Mouse (Mus musculus) hindbrain, embryonic 11.5 days (tissue): ENCODE data around the gene Il16. TPM values are rescaled to one million over a fixed set of nuclear protein-coding genes. Genes with fewer than 3 reads are reported as not detected.

Experiments used
- ATAC-seq: fragments of 200-750 bp; cut with Nextera tagmentation; 2 replicates; pipeline ENCODE4 v1.8.0; 2017; ENCODE audit warnings: mild to moderate bottlenecking, moderate TSS enrichment, moderate library complexity; ENCODE audit not compliant: low FRiP score
- DNase-seq: peaks from one replicate; pipeline ENCODE4 v3.0.0-alpha.2; 2015; ENCODE audit warnings: low spot score
- H3K27ac ChIP-seq: fragments of 300-500 bp; sonication (generic); 2 replicates; pipeline ENCODE4 v1.5.1; 2014; ENCODE audit warnings: mild to moderate bottlenecking, low read depth, low read length
- H3K27me3 ChIP-seq: fragments of 300-500 bp; sonication (generic); 2 replicates; pipeline ENCODE4 v1.6.1; 2014; ENCODE audit warnings: mild to moderate bottlenecking, low read length, moderate library complexity, mixed read lengths; ENCODE audit not compliant: control insufficient read depth, insufficient read depth
- H3K36me3 ChIP-seq: fragments of 300-500 bp; sonication (generic); 2 replicates; pipeline ENCODE4 v1.6.1; 2014; ENCODE audit warnings: mild to moderate bottlenecking, low read length, moderate library complexity, mixed read lengths; ENCODE audit not compliant: control insufficient read depth, insufficient read depth
- H3K4me1 ChIP-seq: fragments of 300-500 bp; sonication (generic); replicated peaks from 2 replicates; pipeline ENCODE4 v1.6.1; 2014; ENCODE audit warnings: low read length, mixed read lengths; ENCODE audit not compliant: control insufficient read depth, insufficient read depth
- H3K4me2 ChIP-seq: fragments of 300-500 bp; sonication (generic); replicated peaks from 2 replicates; pipeline ENCODE4 v1.6.1; 2014; ENCODE audit warnings: mild to moderate bottlenecking, low read depth, low read length
- H3K4me3 ChIP-seq: fragments of 300-500 bp; sonication (generic); 2 replicates; pipeline ENCODE4 v1.5.1; 2014; ENCODE audit warnings: low read depth, low read length
- H3K9ac ChIP-seq: fragments of 300-500 bp; sonication (generic); 2 replicates; pipeline ENCODE4 v1.6.1; 2014; ENCODE audit warnings: low read depth, low read length
- H3K9me3 ChIP-seq: fragments of 300-500 bp; sonication (generic); 2 replicates; pipeline ENCODE4 v1.6.1; 2016; ENCODE audit warnings: low read length; ENCODE audit not compliant: control insufficient read depth
- WGBS: fragments of 180-500 bp; shearing (Covaris S2); extraction: QIAGEN DNeasy Blood & Tissue Kit; methylation state at CpG from one replicate; pipeline ENCODE4 v1.1.7; 2014; 5-methylcytosine and 5-hydroxymethylcytosine counted together
- polyA plus RNA-seq: library from polyadenylated mRNA; unstranded; fragments of >200 nt; fragmentation: Nextera tagmentation; extraction: Ambion mirVana; gene quantifications from 2 replicates; pipeline ENCODE4 v1.2.1, GENCODE M21; 2014

Il16 gene
- polyA plus RNA-seq, 1 experiment from 2014 or later: 1.5 TPM

GRCm38 (mm10) chr7:83599913-83600286, 145.6 kb downstream of the Il16 start:
- WGBS: 61% methylated on average over 8 of the region's 8 CpGs
- no peaks in the 10 kb centered on the region for H3K9me3 ChIP-seq
- no peak overlapping the region for H3K9ac ChIP-seq
- no peak overlapping the region for H3K4me2 ChIP-seq
- no peak overlapping the region for H3K27ac ChIP-seq
- DNase-seq (peak; percentile 70), ATAC-seq (peak; percentile 33; the same call in 1 of the 2 replicates)
- H3K27me3 ChIP-seq: no peaks in the 10 kb centered on the region
- H3K4me1 ChIP-seq: no peaks in the 10 kb centered on the region
- no peak overlapping the region for H3K4me3 ChIP-seq
- H3K36me3 ChIP-seq: no peaks in the 10 kb centered on the region

DNA sequence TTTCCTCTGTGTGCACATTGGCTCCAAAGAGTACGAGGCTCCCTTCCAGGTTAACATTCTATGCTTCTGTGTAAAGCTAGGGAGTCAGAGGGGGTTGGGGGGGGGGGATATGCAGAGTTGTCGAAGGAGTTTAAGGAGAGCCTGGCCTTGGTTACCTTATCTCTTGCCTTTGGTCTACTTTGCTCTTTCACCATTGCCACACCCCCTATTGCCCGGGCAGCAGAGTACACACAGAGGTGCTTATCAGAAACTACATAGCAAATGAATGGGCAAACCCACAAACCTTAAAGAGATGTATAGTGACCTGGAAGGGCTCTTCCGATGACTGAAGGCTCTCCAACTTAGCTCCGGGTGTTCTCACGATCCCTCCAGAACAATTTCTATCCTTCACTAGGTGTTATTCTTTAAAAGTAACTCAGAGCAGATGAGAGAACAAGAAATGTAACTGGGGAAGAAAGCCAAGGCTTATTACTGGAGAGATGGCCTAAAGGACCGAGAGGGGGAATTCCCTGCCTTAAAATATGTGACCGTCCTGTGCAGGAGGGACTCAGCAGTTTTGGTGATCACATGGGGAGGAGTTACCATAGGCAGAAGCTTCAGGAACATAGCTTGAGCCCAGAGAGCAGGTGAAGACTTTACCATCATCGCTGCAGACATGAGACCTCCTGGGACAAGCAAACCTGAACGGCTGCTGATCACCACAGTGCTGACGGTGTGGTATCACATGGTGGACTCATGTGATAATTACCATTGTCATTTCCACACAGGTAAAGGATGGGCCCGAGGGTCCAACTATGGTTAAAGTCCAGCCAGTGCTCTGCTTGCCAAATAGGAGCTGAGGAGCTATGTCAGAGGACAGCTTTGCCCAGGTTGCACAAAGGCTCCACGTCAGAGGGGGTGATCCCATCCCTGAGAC, 146.3 kb downstream of the Il16 start:
- ATAC-seq (no peak), DNase-seq (no peak)
- no peak overlapping the region for H3K27ac ChIP-seq
- no peak overlapping the region for H3K9ac ChIP-seq
- H3K4me1 ChIP-seq: no peaks in the 10 kb centered on the region
- no peaks in the 10 kb centered on the region for H3K27me3 ChIP-seq
- no peaks in the 10 kb centered on the region for H3K9me3 ChIP-seq
- no peaks in the 10 kb centered on the region for H3K36me3 ChIP-seq
- no peak overlapping the region for H3K4me2 ChIP-seq
- H3K4me3 ChIP-seq: no peak overlapping the region
- 90% methylated on average over 13 of the region's 13 CpGs for WGBS

- no peak overlapping the region for H3K27ac ChIP-seq
- WGBS: 90% methylated on average over 3 of the region's 3 CpGs
- DNase-seq: no peak
- no peaks in the 10 kb centered on the region for H3K27me3 ChIP-seq
- no peaks in the 10 kb centered on the region for H3K36me3 ChIP-seq
- no peaks in the 10 kb centered on the region for H3K9me3 ChIP-seq
- no peak overlapping the region for H3K9ac ChIP-seq
- H3K4me1 ChIP-seq: no peaks in the 10 kb centered on the region
- no peak overlapping the region for H3K4me2 ChIP-seq
- no peak for ATAC-seq
- H3K4me3 ChIP-seq: no peak overlapping the region
These were observed 148.5 kb downstream of the Il16 start for GRCm38 (mm10) chr7:83597063-83597462.

GRCm38 (mm10) chr7:83594056-83594455, 151.5 kb downstream of the Il16 start:
- Histone ChIP-seq H3K4me3 (no peak overlapping the region), H3K4me2 (no peak overlapping the region), H3K9me3 (no peaks in the 10 kb centered on the region), H3K4me1 (no peaks in the 10 kb centered on the region), H3K9ac (no peak overlapping the region), H3K27ac (no peak overlapping the region), H3K36me3 (no peaks in the 10 kb centered on the region), H3K27me3 (no peaks in the 10 kb centered on the region)
- no peak for ATAC-seq
- 77% methylated on average over 3 of the region's 3 CpGs for WGBS
- DNase-seq: no peak

Other genes starting within 250 kb of the Il16 start
- 0.93 and 1.5 TPM in 2 replicates for gene Tmc3, start 160.8 kb downstream of the Il16 start, polyA plus RNA-seq
- 12.5 and 13.4 TPM in 2 replicates for gene Stard5, start 113.8 kb downstream of the Il16 start, polyA plus RNA-seq
- 0.99 and 1.5 TPM in 2 replicates for gene Cfap161, start 49.2 kb upstream of the Il16 start, polyA plus RNA-seq
- 11.6 and 14.9 TPM in 2 replicates for gene Tlnrd1, start 138.6 kb upstream of the Il16 start, polyA plus RNA-seq
- 72.8 and 73.3 TPM in 2 replicates for gene Mesd, start 138.7 kb upstream of the Il16 start, polyA plus RNA-seq